Mouse (Mus musculus) stomach, postnatal 0 days (tissue): ENCODE data around the gene Sorbs2.

Experiments used
- CTCF ChIP-seq: IDR thresholded peaks from 2 replicates; pipeline ENCODE4 v1.5.1; 2016; ENCODE audit warnings: antibody characterized with exemption, low read depth, mild to moderate bottlenecking, moderate library complexity
- EP300 ChIP-seq: optimal IDR thresholded peaks from 2 replicates; pipeline ENCODE3; 2016; ENCODE audit warnings: antibody characterized with exemption

DNA sequence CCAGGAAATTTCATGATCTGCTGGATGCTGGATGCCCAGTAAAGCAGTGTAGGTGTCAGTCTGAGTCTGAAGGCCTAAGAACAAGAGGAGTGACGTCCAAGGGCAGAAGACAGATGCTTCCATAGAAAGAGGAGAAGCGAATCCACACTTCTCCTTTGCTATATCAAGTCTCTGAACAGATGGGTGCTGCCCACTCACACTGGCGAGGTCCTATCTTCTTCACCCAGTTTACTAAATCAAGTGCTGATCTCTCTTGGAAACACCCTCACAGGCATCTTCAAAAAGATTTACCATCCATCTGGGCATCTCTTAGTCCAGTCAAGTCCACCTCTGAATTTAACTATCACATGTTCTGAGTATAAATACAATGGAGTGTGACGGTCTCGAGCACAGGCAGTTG is 86.1 kb downstream of the Sorbs2 start:
- TF ChIP-seq CTCF, result no peak
- no peak for TF ChIP-seq EP300
